Mouse (Mus musculus) cerebellum, adult 2 months (tissue): Measurements from ENCODE around the gene Cnot3. TPM values are rescaled to one million over a fixed set of nuclear protein-coding genes. Genes with fewer than 3 reads are reported as not detected.

Experiments used
- DNase-seq, 2 experiments: peaks; one replicate each; pipeline ENCODE4 v3.0.0; 2021
- H3K27ac ChIP-seq: fragments of 200-500 bp; 2 replicates; pipeline ENCODE4 v1.5.1; 2012; ENCODE audit warnings: low read length, control low read depth, inconsistent platforms; ENCODE audit not compliant: insufficient read depth
- H3K27me3 ChIP-seq: fragments of 200-500 bp; 2 replicates; pipeline ENCODE4 v1.6.1; 2012; ENCODE audit warnings: inconsistent platforms, mild to moderate bottlenecking, low read length, moderate library complexity; ENCODE audit not compliant: control insufficient read depth, insufficient read depth
- H3K4me1 ChIP-seq: fragments of 200-500 bp; 2 replicates; pipeline ENCODE4 v1.6.1; 2011; ENCODE audit warnings: low read length; ENCODE audit not compliant: control insufficient read depth, insufficient read depth
- H3K4me3 ChIP-seq: fragments of 200-500 bp; replicated peaks from 2 replicates; pipeline ENCODE3; 2011; ENCODE audit warnings: mild to moderate bottlenecking, low read depth, low read length, control low read depth; ENCODE audit not compliant: insufficient read depth
- CTCF ChIP-seq: fragments of 200-500 bp; IDR thresholded peaks from 2 replicates; pipeline ENCODE4 v1.5.1; 2011; ENCODE audit warnings: low read depth, mild to moderate bottlenecking, control low read depth, low read length, moderate library complexity, borderline replicate concordance; ENCODE audit not compliant: insufficient read depth
- POLR2A ChIP-seq: fragments of 200-500 bp; IDR thresholded peaks from 2 replicates; pipeline ENCODE4 v1.6.1; 2011; ENCODE audit warnings: low read length, control low read depth, borderline replicate concordance; ENCODE audit not compliant: insufficient read depth
- WGBS: fragments of 180-500 bp; shearing (Covaris S2); methylation state at CpG from one replicate; pipeline ENCODE4 v1.1.7; 2018; 5-methylcytosine and 5-hydroxymethylcytosine counted together
- polyA plus RNA-seq: library from polyadenylated mRNA; depleted of rRNA; stranded (reverse); fragments of >200 nt; gene quantifications from 2 replicates; pipeline ENCODE4 v1.2.3, GENCODE M21; 2012

Cnot3 gene
- polyA plus RNA-seq, 1 experiment: 60.9 TPM

DNA sequence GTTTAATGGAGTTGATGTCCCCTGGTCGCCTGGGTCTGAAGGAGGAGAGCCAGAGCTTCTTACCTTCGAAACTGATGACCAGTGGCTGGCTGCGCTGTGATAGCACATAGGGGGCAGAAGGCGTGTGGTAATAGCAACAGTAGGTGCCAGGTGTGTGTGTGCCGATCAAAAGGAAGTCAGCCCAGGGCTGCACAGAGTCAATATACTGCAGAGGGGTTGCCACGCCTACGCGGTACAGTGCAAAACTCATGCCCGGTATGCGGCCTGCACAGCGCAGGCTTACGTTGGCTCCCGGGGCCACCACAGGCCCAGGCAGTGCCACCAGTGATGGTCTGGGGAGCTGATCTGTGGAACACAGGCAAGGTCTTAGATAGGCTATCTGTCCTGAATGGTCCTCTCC is 34.1 kb upstream of the Cnot3 start:
- WGBS: 88% methylated on average over 13 of the region's 13 CpGs
- no peak overlapping the region for H3K4me3 ChIP-seq
- no peak overlapping the region for H3K27ac ChIP-seq
- no peak for DNase-seq
- H3K4me1 ChIP-seq: no peaks in the 10 kb centered on the region
- H3K27me3 ChIP-seq: no peaks in the 10 kb centered on the region
- TF ChIP-seq POLR2A: no peak
- TF ChIP-seq CTCF: no peak

DNA sequence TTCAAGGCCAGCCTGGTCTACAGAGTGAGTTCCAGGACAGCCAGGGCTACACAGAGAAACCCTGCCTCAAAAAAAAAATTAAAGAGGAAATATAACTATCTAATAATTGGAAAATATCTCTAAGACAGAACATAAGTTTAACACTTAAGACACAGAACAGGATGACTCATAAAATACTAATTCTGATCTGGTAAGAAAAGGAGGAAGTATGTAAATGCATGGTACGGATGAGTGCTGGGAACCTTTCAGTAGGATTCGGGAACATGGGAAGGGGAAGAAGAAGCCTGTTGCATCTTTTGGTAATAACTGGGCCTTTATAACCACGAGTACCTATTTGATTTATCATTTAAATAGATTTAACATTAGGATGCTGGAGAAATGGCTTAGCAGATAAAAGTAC is 31.0 kb upstream of the Cnot3 start:
- Histone ChIP-seq H3K27ac (no peak overlapping the region), H3K27me3 (no peaks in the 10 kb centered on the region), H3K4me3 (no peak overlapping the region), H3K4me1 (no peaks in the 10 kb centered on the region)
- DNase-seq: no peak
- TF ChIP-seq POLR2A (no peak), CTCF (no peak)
- WGBS: 68% methylated on average over 3 of the region's 3 CpGs

DNA sequence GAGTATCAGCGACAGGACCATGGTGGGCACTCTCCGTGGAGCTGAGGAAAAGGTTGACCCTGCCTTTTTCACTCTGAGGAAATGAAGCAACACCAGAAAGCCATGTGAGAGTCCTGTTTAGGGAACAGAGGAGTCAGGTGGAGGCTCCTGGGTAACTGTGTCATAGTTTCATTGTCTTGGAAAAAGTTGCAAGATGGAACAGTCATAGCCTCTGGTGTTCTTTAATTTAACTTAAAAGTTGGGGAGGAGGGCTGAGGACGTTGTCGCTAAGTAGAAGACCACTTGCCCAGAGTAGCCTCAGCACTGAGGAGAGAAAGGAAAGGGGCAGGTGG is 29.0 kb upstream of the Cnot3 start, which contains the start of gene Oscar:
Gene Oscar (minus strand): TSS at position 101 of the 332 bp plus-strand sequence.
- Histone ChIP-seq H3K27ac (no peak within 1 kb of the TSS), H3K4me1 (no peaks in the 10 kb centered on the region), H3K27me3 (no peaks in the 10 kb centered on the region), H3K4me3 (no peak within 1 kb of the TSS)
- TF ChIP-seq CTCF: no peak
- TF ChIP-seq POLR2A: no peak
- 82% methylated on average over 4 of the region's 4 CpGs for WGBS
- no peak for DNase-seq

DNA sequence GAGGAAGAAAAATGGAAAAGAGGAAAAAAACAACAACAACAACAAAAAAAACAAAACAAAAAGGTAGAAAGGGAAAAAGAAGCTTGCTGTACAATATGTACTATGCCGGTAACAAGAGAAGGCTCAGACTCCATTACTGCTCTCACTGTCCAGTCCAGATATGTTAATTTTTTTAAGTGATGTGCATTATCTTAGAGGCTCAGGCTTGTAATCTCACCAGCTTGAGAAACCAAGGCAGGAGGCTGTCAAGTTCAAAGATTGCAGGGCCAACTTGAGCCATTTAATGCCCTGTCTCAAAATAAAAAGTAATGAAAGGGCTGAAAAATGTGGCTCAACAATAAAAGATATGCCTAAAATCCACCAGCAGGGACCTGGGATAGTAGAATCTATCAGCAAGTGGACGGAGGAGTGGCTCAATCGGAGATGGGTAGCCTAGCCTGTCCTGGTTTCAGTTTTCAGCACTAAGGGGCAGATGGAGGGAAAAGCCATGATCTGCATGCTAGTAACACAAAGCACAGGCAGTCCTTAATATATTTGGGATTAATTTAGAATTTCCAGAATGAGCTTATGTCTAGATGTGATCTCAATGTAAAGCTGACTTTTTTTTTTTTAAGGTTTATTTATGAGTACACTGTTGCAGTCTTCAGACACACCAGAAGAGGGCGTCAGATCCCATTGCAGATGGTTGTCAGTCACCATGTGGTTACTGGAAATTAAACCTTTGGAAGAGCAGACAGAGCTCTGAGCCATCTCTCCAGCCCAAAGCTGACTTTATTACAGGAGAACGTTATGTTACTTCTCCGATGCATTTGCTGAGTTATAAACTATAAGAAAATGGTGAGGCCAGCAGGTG is 28.5 kb upstream of the Cnot3 start:
- H3K27ac ChIP-seq: no peak overlapping the region
- no peaks in the 10 kb centered on the region for H3K27me3 ChIP-seq
- DNase-seq: no peak
- TF ChIP-seq CTCF (peak; percentile 54; the same call in 1 of the 2 replicates), POLR2A (no peak)
- H3K4me3 ChIP-seq: no peak overlapping the region
- H3K4me1 ChIP-seq: no peaks in the 10 kb centered on the region
- 35% methylated on average over 6 of the region's 6 CpGs for WGBS

DNA sequence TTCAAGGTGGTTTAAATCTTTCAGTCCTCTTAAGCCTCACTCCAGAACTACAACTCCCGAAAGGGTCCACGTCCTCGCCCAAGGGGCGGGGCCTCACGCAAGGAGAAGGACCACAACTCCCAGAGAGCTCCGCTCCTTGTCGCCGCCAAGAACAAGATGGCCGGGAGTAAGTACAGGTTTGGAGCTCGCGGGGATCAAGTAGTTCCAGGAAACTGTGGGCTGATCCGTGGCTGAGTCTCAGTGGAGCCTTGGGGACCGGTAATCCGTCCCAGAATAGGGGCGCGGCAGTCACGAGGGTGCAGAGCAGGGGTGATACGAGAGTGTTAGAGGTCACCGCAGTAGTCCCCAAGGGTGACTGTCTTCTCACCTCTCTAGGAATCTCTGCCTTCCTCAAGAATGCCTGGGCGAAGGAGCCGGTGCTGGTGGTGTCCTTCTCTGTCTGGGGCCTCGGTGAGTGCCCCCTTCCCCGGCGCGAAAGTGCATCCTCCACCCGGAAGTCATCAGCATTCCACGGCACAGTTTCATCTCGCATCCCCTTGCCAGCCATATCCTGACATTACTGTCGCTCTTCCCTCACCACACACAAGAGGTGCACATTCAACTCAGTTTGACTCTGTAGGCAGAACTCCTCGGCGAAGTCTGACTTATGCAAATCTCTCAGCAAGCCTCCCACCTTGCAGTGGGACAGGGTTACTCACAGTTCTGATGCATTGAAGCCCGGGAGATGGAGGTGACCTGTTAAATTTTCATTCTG is 27.6 kb upstream of the Cnot3 start, which contains the start of gene Ndufa3:
Gene Ndufa3 (plus strand): TSS at position 132 of the 754 bp plus-strand sequence.
- Histone ChIP-seq H3K27me3 (no peaks in the 10 kb centered on the region), H3K4me3 (peak within 1 kb of the TSS; percentile 97), H3K27ac (peak within 1 kb of the TSS; percentile 80), H3K4me1 (no peaks in the 10 kb centered on the region)
- TF ChIP-seq POLR2A (peak; percentile 87; the same call in 1 of the 2 replicates), CTCF (no peak)
- WGBS: under 1% methylated on average over 32 of the region's 32 CpGs
- DNase-seq: peak; percentile 87 to 92

DNA sequence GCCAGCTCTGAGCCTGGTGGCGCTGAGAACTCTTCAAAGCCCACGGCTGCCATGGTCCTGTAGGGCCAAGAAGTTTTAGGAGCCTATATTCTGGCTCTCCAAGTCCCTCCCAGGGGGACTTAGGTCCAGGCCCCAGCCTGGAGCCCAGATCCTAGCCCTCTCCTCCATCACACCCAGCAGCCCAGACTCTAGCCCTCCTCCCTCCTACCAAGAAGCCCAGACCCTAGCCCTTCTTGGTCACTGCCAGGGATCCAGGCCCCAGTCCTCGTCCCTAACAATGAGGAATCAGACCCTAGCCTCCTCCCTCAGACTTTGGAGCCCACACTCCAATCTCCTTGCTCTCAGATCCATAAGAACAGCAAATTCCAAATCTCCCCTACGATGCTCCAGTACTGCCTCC is 16.0 kb upstream of the Cnot3 start:
- TF ChIP-seq CTCF (no peak), POLR2A (no peak)
- WGBS: 36% methylated on average over 4 of the region's 4 CpGs

DNA sequence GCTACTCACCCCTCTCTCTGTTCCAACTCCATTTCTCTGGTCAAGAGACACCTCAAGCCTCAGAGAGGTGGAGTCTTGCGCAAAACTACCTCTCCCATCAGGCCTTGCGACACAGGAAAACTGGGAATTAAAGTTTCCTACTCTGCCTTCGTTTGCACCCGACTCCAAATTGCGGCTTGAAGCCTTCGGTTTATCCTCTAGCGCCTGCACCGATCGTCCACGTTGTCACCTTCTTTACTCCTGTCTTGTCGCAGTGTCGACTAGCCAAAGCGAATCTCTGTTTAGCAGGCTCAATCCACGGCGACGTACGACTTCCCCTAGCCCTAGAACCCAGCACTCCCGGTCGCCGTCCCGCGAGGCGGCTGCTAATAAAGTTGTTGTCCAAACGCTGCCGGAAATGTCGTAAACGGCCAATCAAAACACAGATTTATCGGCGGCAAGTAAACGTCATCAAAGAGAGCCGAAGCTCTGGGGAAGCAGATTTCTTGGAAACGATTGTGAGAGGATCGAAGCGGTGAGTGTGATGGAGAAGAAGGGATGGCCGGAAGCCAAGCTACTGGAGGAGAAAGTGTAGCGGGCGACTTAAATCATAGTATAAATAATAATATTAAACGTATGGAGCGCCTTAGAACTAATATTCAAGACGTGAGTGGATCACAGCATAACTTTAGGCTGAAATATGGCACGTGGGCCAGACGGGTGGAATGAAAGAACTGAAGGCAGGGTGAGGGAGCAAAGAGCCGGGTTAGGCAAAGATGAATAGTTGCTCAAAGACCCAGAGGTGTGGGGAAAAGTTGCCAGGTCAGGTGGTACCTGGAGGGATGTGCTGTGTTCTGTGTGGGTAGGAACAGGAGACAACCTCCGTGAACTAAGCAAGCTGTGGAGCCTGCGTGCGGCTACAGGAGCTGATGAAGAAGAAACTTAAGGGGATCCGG is 15.3 kb upstream of the Cnot3 start, which contains the start of the genes Tfpt and Prpf31:
Gene Tfpt (minus strand): TSS at position 387 of the 935 bp plus-strand sequence.
Gene Prpf31 (plus strand): TSS at position 443 of the 935 bp plus-strand sequence.
- peak; percentile 96 to 98 for DNase-seq
- Histone ChIP-seq H3K27me3 (no peaks in the 10 kb centered on the region), H3K4me1 (peaks cover 5% of the 10 kb centered on the region), H3K27ac (peak within 1 kb of the TSS; percentile 74), H3K4me3 (peak within 1 kb of the TSS; percentile 99)
- under 1% methylated on average over 47 of the region's 47 CpGs for WGBS
- no peak for TF ChIP-seq POLR2A

More for the DNA sequence above, 16.0 kb upstream of the Cnot3 start:
- Histone ChIP-seq H3K4me3 (peak overlapping the region; percentile 99), H3K27me3 (no peaks in the 10 kb centered on the region), H3K27ac (0 out of 2 replicates have a peak overlapping the region, but pooled peaks have one; percentile 5), H3K4me1 (peaks cover 5% of the 10 kb centered on the region)
- DNase-seq: peak; percentile 23 to 27
